Mouse (Mus musculus): ENCODE results near the gene Slc35f1.

- TF ChIP-seq CTCF (IDR thresholded peaks at IDR 0.05; ENCODE audit: control insufficient read depth, insufficient read depth, low read length) (no peak), POLR2A (IDR thresholded peaks at IDR 0.05; ENCODE audit: borderline replicate concordance, control insufficient read depth, low read depth, low read length) (no peak)
Observed at GRCm38 (mm10) chr10:52755949-52756679, 65.8 kb downstream of the Slc35f1 start.

All from bone marrow, adult 2 months (tissue).